Mouse (Mus musculus) sigmoid colon, adult 10 weeks (tissue): ENCODE data around the gene Gm10964. TPM values are rescaled to one million over a fixed set of nuclear protein-coding genes. Genes with fewer than 3 reads are reported as not detected.

Experiments
- polyA plus RNA-seq: library from polyadenylated mRNA; stranded (reverse); fragments of 350-450 nt; fragmentation: Illumina TruSeq; extraction: RNeasy Lipid Tissue Mini Kit (QIAGEN cat#74804); gene quantifications from one replicate; pipeline ENCODE4 v1.2.3, GENCODE M21; 2014; ENCODE audit warnings: low read depth, low replicate concordance

Gene Gm10964
- not detected for polyA plus RNA-seq

GRCm38 (mm10) chr3:103739329-103739728 is at the start of gene Gm10964:
Gene Gm10964 (plus strand): TSS chr3:103739366.

GRCm38 (mm10) chr3:103737778-103738571 is 1.2 kb upstream of the Gm10964 start, which contains the start of gene Olfml3:
Gene Olfml3 (minus strand): TSS chr3:103738001.

GRCm38 (mm10) chr3:103791230-103792110 is 52.3 kb downstream of the Gm10964 start, which contains the start of gene Hipk1:
Gene Hipk1 (minus strand): TSS chr3:103791563.

Other genes starting within 250 kb of the Gm10964 start
- gene Syt6, start 164.1 kb upstream of the Gm10964 start, polyA plus RNA-seq: 4.6 TPM
- gene Atg4a-ps, start 93.3 kb upstream of the Gm10964 start, polyA plus RNA-seq: not detected
- gene Olfml3, start 1.4 kb upstream of the Gm10964 start, polyA plus RNA-seq: 7.2 TPM
- gene Hipk1, start 52.2 kb downstream of the Gm10964 start, polyA plus RNA-seq: 120 TPM
- 9.7 TPM for gene Dclre1b, start 70.1 kb downstream of the Gm10964 start, polyA plus RNA-seq
- 17.0 TPM for gene Ap4b1, start 70.2 kb downstream of the Gm10964 start, polyA plus RNA-seq
- not detected for gene Gm43064, start 70.2 kb downstream of the Gm10964 start, polyA plus RNA-seq
- gene Bcl2l15, start 93.2 kb downstream of the Gm10964 start, polyA plus RNA-seq: 0.85 TPM
- gene Ptpn22, start 120.4 kb downstream of the Gm10964 start, polyA plus RNA-seq: 11.2 TPM
- 57.3 TPM for gene Rsbn1, start 174.8 kb downstream of the Gm10964 start, polyA plus RNA-seq
- gene Phtf1, start 228.7 kb downstream of the Gm10964 start, polyA plus RNA-seq: 23.2 TPM